Mouse (Mus musculus) liver, embryonic 14.5 days (tissue): ENCODE measurements around the gene Usp36.

Experiments used
- CTCF ChIP-seq: IDR thresholded peaks from 2 replicates; pipeline ENCODE4 v1.5.1; 2016; ENCODE audit warnings: antibody characterized with exemption, low read depth, control low read depth
- EP300 ChIP-seq: IDR thresholded peaks from 2 replicates; pipeline ENCODE4 v1.6.1; 2016; ENCODE audit warnings: antibody characterized with exemption, low read depth

GRCm38 (mm10) chr11:118215928-118216458, 74.1 kb downstream of the Usp36 start:
- TF ChIP-seq CTCF (no peak), EP300 (no peak)
